Mouse (Mus musculus) stomach, embryonic 14.5 days (tissue): ENCODE data around the gene Senp7. TPM values are rescaled to one million over a fixed set of nuclear protein-coding genes. Genes with fewer than 3 reads are reported as not detected.
A peak's percentile ranks its signal among the peaks of the same experiment; 100 is the strongest.

Experiments used
- ATAC-seq: fragments of 200-750 bp; cut with Nextera tagmentation; 2 replicates; pipeline ENCODE4 v1.8.0; 2017; ENCODE audit warnings: low read depth, moderate TSS enrichment; ENCODE audit not compliant: insufficient number of reproducible peaks, insufficient read depth, low FRiP score
- H3K27ac ChIP-seq: fragments of 300-500 bp; sonication (generic); 2 replicates; pipeline ENCODE4 v1.5.1; 2014; ENCODE audit warnings: mild to moderate bottlenecking, low read length, moderate library complexity, mixed read lengths
- H3K27me3 ChIP-seq: fragments of 300-500 bp; sonication (generic); 2 replicates; pipeline ENCODE4 v1.6.1; 2014; ENCODE audit warnings: low read length, control low read depth, mixed read lengths; ENCODE audit not compliant: control insufficient read depth, insufficient read depth
- H3K36me3 ChIP-seq: fragments of 300-500 bp; sonication (generic); 2 replicates; pipeline ENCODE4 v1.6.1; 2014; ENCODE audit warnings: mild to moderate bottlenecking, control low read depth, low read length, moderate library complexity, mixed read lengths; ENCODE audit not compliant: control insufficient read depth, insufficient read depth
- H3K4me1 ChIP-seq: fragments of 300-500 bp; sonication (generic); 2 replicates; pipeline ENCODE4 v1.6.1; 2014; ENCODE audit warnings: low read length, control low read depth, mixed read lengths; ENCODE audit not compliant: control insufficient read depth, insufficient read depth
- H3K4me2 ChIP-seq: fragments of 300-500 bp; sonication (generic); replicated peaks from 2 replicates; pipeline ENCODE4 v1.6.1; 2014; ENCODE audit warnings: low read depth, low read length, control low read depth
- H3K4me3 ChIP-seq: fragments of 300-500 bp; sonication (generic); 2 replicates; pipeline ENCODE4 v1.5.1; 2014; ENCODE audit warnings: low read depth, low read length, control low read depth
- H3K9ac ChIP-seq: fragments of 300-500 bp; sonication (generic); replicated peaks from 2 replicates; pipeline ENCODE4 v1.6.1; 2014; ENCODE audit warnings: low read depth, mild to moderate bottlenecking, control low read depth, low read length, moderate library complexity, mixed read lengths
- H3K9me3 ChIP-seq: fragments of 300-500 bp; sonication (generic); 2 replicates; pipeline ENCODE4 v1.6.1; 2016; ENCODE audit warnings: low read depth, low read length, control low read depth; ENCODE audit not compliant: control insufficient read depth
- WGBS: fragments of 180-500 bp; shearing (Covaris S2); extraction: QIAGEN DNeasy Blood & Tissue Kit; methylation state at CpG from one replicate; pipeline ENCODE4 v1.1.7; 2014; 5-methylcytosine and 5-hydroxymethylcytosine counted together
- polyA plus RNA-seq: library from polyadenylated mRNA; unstranded; fragments of >200 nt; fragmentation: Nextera tagmentation; extraction: Ambion mirVana; gene quantifications from 2 replicates; pipeline ENCODE4 v1.2.1, GENCODE M21; 2014

The Senp7 gene
- polyA plus RNA-seq, 1 experiment from 2014 or later = 46.4 TPM

GRCm38 (mm10) chr16:56029661-56030082 lies 18.5 kb upstream of the Senp7 start, which contains the start of gene Pcnp:
Gene Pcnp, minus strand, starts transcription at chr16:56029739.
- Histone ChIP-seq H3K9me3 (no peaks in the 10 kb centered on the region), H3K4me3 (peak within 1 kb of the TSS; percentile 73), H3K9ac (peak within 1 kb of the TSS; percentile 95), H3K4me1 (peaks cover 11% of the 10 kb centered on the region), H3K4me2 (peak within 1 kb of the TSS; percentile 72), H3K36me3 (peaks cover 40% of the 10 kb centered on the region), H3K27me3 (no peaks in the 10 kb centered on the region), H3K27ac (peak within 1 kb of the TSS; percentile 90)
- ATAC-seq = peak; percentile 100
- WGBS = under 1% methylated on average over 39 of the region's 39 CpGs

GRCm38 (mm10) chr16:56034566-56034965 lies 13.6 kb upstream of the Senp7 start:
- ATAC-seq = no peak
- WGBS = 96% methylated on average over 6 of the region's 6 CpGs
- no peak overlapping the region for H3K27ac ChIP-seq

GRCm38 (mm10) chr16:56036501-56036900 lies 11.6 kb upstream of the Senp7 start:
- 58% methylated on average over 6 of the region's 6 CpGs for WGBS
- H3K36me3 ChIP-seq = peaks cover 29% of the 10 kb centered on the region

More at GRCm38 (mm10) chr16:56034566-56034965, 13.6 kb upstream of the Senp7 start:
- Histone ChIP-seq H3K27me3 (no peaks in the 10 kb centered on the region), H3K4me3 (no peak overlapping the region), H3K36me3 (peaks cover 29% of the 10 kb centered on the region), H3K4me1 (peaks cover 16% of the 10 kb centered on the region), H3K9ac (no peak overlapping the region), H3K9me3 (no peaks in the 10 kb centered on the region), H3K4me2 (no peak overlapping the region)

GRCm38 (mm10) chr16:56037138-56038010 lies 10.8 kb upstream of the Senp7 start, which contains the start of gene Trmt10c:
Gene Trmt10c, minus strand, starts transcription at chr16:56037819.
- WGBS = under 1% methylated on average over 62 of the region's 63 CpGs
- peak; percentile 99 for ATAC-seq

More at GRCm38 (mm10) chr16:56036501-56036900, 11.6 kb upstream of the Senp7 start:
- H3K27me3 ChIP-seq = no peaks in the 10 kb centered on the region
- H3K4me2 ChIP-seq = peak overlapping the region; percentile 71
- H3K4me3 ChIP-seq = peak overlapping the region; percentile 88
- no peaks in the 10 kb centered on the region for H3K9me3 ChIP-seq
- H3K9ac ChIP-seq = peak overlapping the region; percentile 85; the same call in 1 of the 2 replicates
- H3K27ac ChIP-seq = no peak overlapping the region
- peaks cover 13% of the 10 kb centered on the region for H3K4me1 ChIP-seq
- no peak for ATAC-seq

GRCm38 (mm10) chr16:56038090-56038489 lies 10.0 kb upstream of the Senp7 start:
- H3K4me2 ChIP-seq = peak overlapping the region; percentile 45
- no peaks in the 10 kb centered on the region for H3K9me3 ChIP-seq
- WGBS = 30% methylated on average over 8 of the region's 8 CpGs
- peaks cover 13% of the 10 kb centered on the region for H3K4me1 ChIP-seq
- no peak for ATAC-seq
- peak overlapping the region; percentile 88 for H3K4me3 ChIP-seq
- H3K27me3 ChIP-seq = no peaks in the 10 kb centered on the region
- peaks cover 17% of the 10 kb centered on the region for H3K36me3 ChIP-seq
- H3K9ac ChIP-seq = peak overlapping the region; percentile 85
- H3K27ac ChIP-seq = peak overlapping the region; percentile 86

More at GRCm38 (mm10) chr16:56037138-56038010, 10.8 kb upstream of the Senp7 start, which contains the start of gene Trmt10c:
- H3K4me2 ChIP-seq = peak within 1 kb of the TSS; percentile 71
- peak within 1 kb of the TSS; percentile 86 for H3K27ac ChIP-seq
- peak within 1 kb of the TSS; percentile 85 for H3K9ac ChIP-seq
- no peaks in the 10 kb centered on the region for H3K27me3 ChIP-seq
- peak within 1 kb of the TSS; percentile 88 for H3K4me3 ChIP-seq
- no peaks in the 10 kb centered on the region for H3K9me3 ChIP-seq
- peaks cover 24% of the 10 kb centered on the region for H3K36me3 ChIP-seq
- peaks cover 13% of the 10 kb centered on the region for H3K4me1 ChIP-seq

- Histone ChIP-seq H3K27ac (no peak overlapping the region), H3K27me3 (no peaks in the 10 kb centered on the region), H3K9me3 (no peaks in the 10 kb centered on the region), H3K36me3 (no peaks in the 10 kb centered on the region), H3K4me3 (no peak overlapping the region), H3K4me1 (no peaks in the 10 kb centered on the region), H3K4me2 (no peak overlapping the region), H3K9ac (no peak overlapping the region)
- 73% methylated on average over 3 of the region's 3 CpGs for WGBS
- ATAC-seq = no peak
Observed at GRCm38 (mm10) chr16:56055911-56056310, 7.8 kb downstream of the Senp7 start.

- no peaks in the 10 kb centered on the region for H3K36me3 ChIP-seq
- peak; percentile 28; the same call in 1 of the 2 replicates for ATAC-seq
- no peak overlapping the region for H3K4me2 ChIP-seq
- H3K27me3 ChIP-seq = no peaks in the 10 kb centered on the region
- H3K4me3 ChIP-seq = no peak overlapping the region
- 56% methylated on average over 7 of the region's 7 CpGs for WGBS
- no peak overlapping the region for H3K9ac ChIP-seq
- no peaks in the 10 kb centered on the region for H3K4me1 ChIP-seq
- no peak overlapping the region for H3K27ac ChIP-seq
- no peaks in the 10 kb centered on the region for H3K9me3 ChIP-seq
Observed at GRCm38 (mm10) chr16:56056944-56057590, 8.9 kb downstream of the Senp7 start.

- Histone ChIP-seq H3K4me3 (no peak overlapping the region), H3K27ac (no peak overlapping the region), H3K4me1 (no peaks in the 10 kb centered on the region), H3K9me3 (no peaks in the 10 kb centered on the region), H3K36me3 (no peaks in the 10 kb centered on the region), H3K27me3 (no peaks in the 10 kb centered on the region), H3K4me2 (no peak overlapping the region), H3K9ac (no peak overlapping the region)
- 74% methylated on average over 10 of the region's 10 CpGs for WGBS
- no peak for ATAC-seq
Observed at GRCm38 (mm10) chr16:56058151-56058550, 10.0 kb downstream of the Senp7 start.
